Mouse (Mus musculus): ENCODE measurements around the gene Acsf3. TPM values are rescaled to one million over a fixed set of nuclear protein-coding genes. Genes with fewer than 3 reads are reported as not detected.

The Acsf3 gene
- polyA plus RNA-seq, 1 experiment from 2014 or later, result 10.7 TPM

DNA sequence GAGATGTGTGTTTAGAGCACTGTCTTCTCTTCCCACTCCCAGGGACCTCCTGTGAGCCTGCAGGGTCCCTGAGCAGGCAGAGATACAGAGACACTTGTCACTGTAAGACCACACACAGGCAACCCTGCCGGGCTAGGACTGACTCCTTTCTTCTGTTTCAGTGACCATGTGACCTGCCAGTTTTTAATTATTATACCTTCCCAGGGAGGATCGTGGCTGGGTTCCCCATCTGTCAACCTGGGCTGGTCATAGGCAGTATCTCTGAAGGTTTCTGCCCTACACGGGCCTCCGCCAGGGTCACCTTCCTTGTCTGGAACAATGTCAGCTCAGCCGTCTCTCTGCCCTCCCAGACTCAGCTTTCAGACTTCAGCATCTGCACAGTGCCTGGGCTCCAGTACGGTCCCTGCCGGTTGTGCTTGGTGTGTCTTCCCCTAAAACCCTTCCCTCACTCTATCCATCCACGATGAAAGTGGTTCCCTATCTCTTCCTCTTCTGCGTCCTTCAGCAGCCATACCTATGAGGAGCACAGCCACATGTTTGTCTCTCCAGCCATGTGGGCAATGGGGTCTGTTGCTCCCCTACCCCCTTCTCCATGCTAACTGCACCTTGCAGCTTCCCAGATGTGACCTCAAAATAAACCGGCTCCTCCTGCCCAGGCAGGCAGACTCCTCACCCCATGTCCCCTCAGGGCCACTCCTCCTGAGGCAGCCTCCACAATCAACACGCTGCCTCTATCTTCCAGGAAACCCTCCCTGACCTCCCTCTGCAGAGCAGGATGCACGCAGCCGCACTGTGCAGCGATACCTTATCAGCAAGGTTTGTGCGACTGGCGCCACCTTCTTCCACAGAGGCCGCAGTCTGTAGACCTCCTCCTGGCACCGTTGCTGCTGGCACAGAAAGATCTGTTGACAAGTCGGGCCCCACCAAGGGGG, 39.5 kb upstream of the Acsf3 start:
- Histone ChIP-seq H3K4me1 (ENCODE audit: insufficient read depth) (peaks cover 19% of the 10 kb centered on the region), H3K27me3 (ENCODE audit: insufficient read depth, low read length) (peaks cover 18% of the 10 kb centered on the region), H3K27ac (ENCODE audit: low read depth) (no peak overlapping the region), H3K36me3 (replicated peaks; ENCODE audit: insufficient read depth, low read length) (no peaks in the 10 kb centered on the region), H3K9me3 (ENCODE audit: low read length) (no peaks in the 10 kb centered on the region), H3K4me2 (ENCODE audit: low read depth, low read length) (peak overlapping the region; percentile 41), H3K9ac (replicated peaks) (no peak overlapping the region), H3K4me3 (ENCODE audit: low read depth, low read length) (no peak overlapping the region)
- 23% methylated on average over 19 of the region's 19 CpGs for WGBS (ENCODE audit: insufficient replicate concordance)
- ATAC-seq, result peak; percentile 80
- DNase-seq, result peak; percentile 55
- peak; percentile 73 for TF ChIP-seq EP300 (IDR thresholded peaks at IDR 0.05; ENCODE audit: low read depth)
- peak; percentile 34 for TF ChIP-seq CTCF (IDR thresholded peaks at IDR 0.05; ENCODE audit: low read depth)

DNA sequence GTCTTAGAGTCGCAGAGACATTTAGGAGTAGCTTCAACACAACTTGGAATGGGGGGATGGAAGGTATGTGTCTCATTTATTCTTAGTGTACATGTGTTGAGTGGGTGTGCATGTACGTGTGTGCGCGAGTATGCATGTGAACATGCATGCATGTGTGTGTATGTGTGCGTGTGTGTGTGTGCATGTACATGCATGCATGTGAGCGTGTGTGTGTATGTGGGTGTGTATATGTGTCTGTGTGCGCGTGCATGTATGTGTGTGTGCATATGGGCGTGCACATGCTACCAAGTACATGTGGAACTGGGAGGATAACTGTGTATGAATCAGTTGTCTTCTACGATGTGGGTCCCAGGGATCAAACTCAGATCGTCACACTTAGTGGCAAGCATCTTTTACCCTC, 38.7 kb upstream of the Acsf3 start:
- Histone ChIP-seq H3K27me3 (ENCODE audit: insufficient read depth, low read length) (peaks cover 22% of the 10 kb centered on the region), H3K27ac (ENCODE audit: low read depth) (no peak overlapping the region), H3K4me1 (ENCODE audit: insufficient read depth) (peaks cover 19% of the 10 kb centered on the region), H3K4me3 (ENCODE audit: low read depth, low read length) (no peak overlapping the region), H3K9ac (replicated peaks) (no peak overlapping the region), H3K36me3 (replicated peaks; ENCODE audit: insufficient read depth, low read length) (no peaks in the 10 kb centered on the region), H3K4me2 (ENCODE audit: low read depth, low read length) (peak overlapping the region; percentile 41), H3K9me3 (ENCODE audit: low read length) (no peaks in the 10 kb centered on the region)
- TF ChIP-seq CTCF (IDR thresholded peaks at IDR 0.05; ENCODE audit: low read depth) (no peak), EP300 (IDR thresholded peaks at IDR 0.05; ENCODE audit: low read depth) (no peak)
- ATAC-seq (no peak), DNase-seq (no peak)
- 77% methylated on average over 11 of the region's 11 CpGs for WGBS (ENCODE audit: insufficient replicate concordance)

DNA sequence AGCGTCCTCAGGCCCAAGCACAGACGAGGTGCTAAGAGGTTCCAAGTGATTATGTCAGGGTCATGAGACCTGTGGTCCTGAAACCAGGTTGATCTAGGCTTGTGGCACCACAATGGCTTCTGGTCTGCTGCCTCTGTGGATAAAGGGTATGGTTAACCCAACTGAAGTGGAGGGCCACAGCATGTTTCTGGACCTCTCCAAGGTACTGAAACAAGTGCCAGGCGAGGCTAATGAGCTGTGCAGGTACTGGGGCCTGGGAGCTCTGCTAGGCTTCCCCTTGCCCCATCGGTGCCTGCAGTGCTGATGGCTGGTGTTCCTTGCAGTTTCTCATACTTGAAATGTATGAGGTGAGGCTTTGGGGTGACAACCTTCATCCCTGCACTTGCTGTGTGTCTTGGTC, 38.2 kb upstream of the Acsf3 start:
- H3K9ac ChIP-seq (replicated peaks), result no peak overlapping the region
- no peaks in the 10 kb centered on the region for H3K36me3 ChIP-seq (replicated peaks; ENCODE audit: insufficient read depth, low read length)
- no peak overlapping the region for H3K27ac ChIP-seq (ENCODE audit: low read depth)
- no peak overlapping the region for H3K4me2 ChIP-seq (ENCODE audit: low read depth, low read length)
- ATAC-seq (no peak), DNase-seq (no peak)
- peaks cover 26% of the 10 kb centered on the region for H3K27me3 ChIP-seq (ENCODE audit: insufficient read depth, low read length)
- 50% methylated on average over 4 of the region's 4 CpGs for WGBS (ENCODE audit: insufficient replicate concordance)
- TF ChIP-seq CTCF (IDR thresholded peaks at IDR 0.05; ENCODE audit: low read depth) (no peak), EP300 (IDR thresholded peaks at IDR 0.05; ENCODE audit: low read depth) (no peak)
- H3K4me3 ChIP-seq (ENCODE audit: low read depth, low read length), result no peak overlapping the region
- peaks cover 19% of the 10 kb centered on the region for H3K4me1 ChIP-seq (ENCODE audit: insufficient read depth)
- no peaks in the 10 kb centered on the region for H3K9me3 ChIP-seq (ENCODE audit: low read length)

DNA sequence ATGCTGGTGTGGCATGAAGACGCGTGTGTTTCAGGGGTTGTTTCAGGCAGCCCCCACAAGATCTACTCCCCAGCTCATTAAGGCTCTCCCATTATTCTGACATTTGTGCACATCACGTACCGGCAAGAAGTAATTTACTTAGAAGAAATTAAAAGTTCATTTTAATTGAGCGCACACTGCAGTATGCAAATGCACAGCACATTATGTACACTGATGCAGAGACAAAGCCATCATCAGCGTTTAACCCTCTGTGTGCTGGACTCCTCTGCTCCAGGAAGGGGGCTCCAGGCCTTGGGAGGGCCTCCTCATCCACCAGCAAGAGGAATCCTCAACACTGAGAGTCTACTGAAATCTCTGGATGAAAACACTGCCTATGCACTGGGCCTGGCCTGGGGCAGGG, 37.4 kb upstream of the Acsf3 start:
- TF ChIP-seq CTCF (IDR thresholded peaks at IDR 0.05; ENCODE audit: low read depth) (no peak), EP300 (IDR thresholded peaks at IDR 0.05; ENCODE audit: low read depth) (no peak)
- Histone ChIP-seq H3K36me3 (replicated peaks; ENCODE audit: insufficient read depth, low read length) (no peaks in the 10 kb centered on the region), H3K4me1 (ENCODE audit: insufficient read depth) (peaks cover 19% of the 10 kb centered on the region), H3K27ac (ENCODE audit: low read depth) (no peak overlapping the region), H3K9ac (replicated peaks) (no peak overlapping the region), H3K9me3 (ENCODE audit: low read length) (no peaks in the 10 kb centered on the region), H3K4me2 (ENCODE audit: low read depth, low read length) (no peak overlapping the region), H3K27me3 (ENCODE audit: insufficient read depth, low read length) (peaks cover 33% of the 10 kb centered on the region), H3K4me3 (ENCODE audit: low read depth, low read length) (no peak overlapping the region)
- ATAC-seq, result no peak
- WGBS (ENCODE audit: insufficient replicate concordance), result 79% methylated on average over 6 of the region's 6 CpGs
- no peak for DNase-seq

DNA sequence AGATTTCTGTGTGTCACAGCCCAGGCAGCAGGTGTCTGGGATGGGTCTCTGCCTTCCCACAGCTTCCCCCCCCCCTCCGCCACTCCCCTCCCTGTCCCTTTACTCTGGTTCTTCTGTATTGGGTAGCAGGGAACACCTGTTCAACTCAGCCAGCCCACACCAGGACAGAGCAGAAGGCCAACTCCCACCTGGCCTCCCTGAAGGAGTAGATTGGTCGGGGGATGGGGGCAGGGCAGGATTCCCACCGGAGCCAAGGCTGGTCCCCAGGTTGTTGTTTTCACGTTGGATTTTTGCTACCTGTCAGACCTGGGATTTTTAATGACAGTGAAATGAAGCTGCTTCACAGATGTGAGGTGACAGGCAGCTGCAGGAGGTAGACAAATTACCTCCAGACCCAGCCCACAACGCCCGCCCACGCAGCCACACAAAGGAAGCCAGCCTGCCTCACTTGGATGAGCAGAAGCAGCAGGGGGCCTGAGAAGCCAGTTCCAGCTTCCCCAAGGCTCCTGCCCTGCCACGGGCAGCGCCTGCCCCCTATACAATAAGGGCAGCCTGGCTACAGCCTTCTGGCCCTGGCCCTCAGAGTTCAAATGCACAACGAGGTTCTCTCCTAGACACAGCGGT, 36.1 kb upstream of the Acsf3 start:
- Histone ChIP-seq H3K4me3 (ENCODE audit: low read depth, low read length) (no peak overlapping the region), H3K9ac (replicated peaks) (no peak overlapping the region), H3K9me3 (ENCODE audit: low read length) (no peaks in the 10 kb centered on the region), H3K27ac (ENCODE audit: low read depth) (no peak overlapping the region), H3K4me1 (ENCODE audit: insufficient read depth) (peaks cover 19% of the 10 kb centered on the region), H3K36me3 (replicated peaks; ENCODE audit: insufficient read depth, low read length) (no peaks in the 10 kb centered on the region), H3K4me2 (ENCODE audit: low read depth, low read length) (no peak overlapping the region), H3K27me3 (ENCODE audit: insufficient read depth, low read length) (peaks cover 38% of the 10 kb centered on the region)
- 32% methylated on average over 11 of the region's 11 CpGs for WGBS (ENCODE audit: insufficient replicate concordance)
- DNase-seq, result peak; percentile 52
- TF ChIP-seq CTCF (IDR thresholded peaks at IDR 0.05; ENCODE audit: low read depth) (no peak), EP300 (IDR thresholded peaks at IDR 0.05; ENCODE audit: low read depth) (no peak)
- ATAC-seq, result no peak

DNA sequence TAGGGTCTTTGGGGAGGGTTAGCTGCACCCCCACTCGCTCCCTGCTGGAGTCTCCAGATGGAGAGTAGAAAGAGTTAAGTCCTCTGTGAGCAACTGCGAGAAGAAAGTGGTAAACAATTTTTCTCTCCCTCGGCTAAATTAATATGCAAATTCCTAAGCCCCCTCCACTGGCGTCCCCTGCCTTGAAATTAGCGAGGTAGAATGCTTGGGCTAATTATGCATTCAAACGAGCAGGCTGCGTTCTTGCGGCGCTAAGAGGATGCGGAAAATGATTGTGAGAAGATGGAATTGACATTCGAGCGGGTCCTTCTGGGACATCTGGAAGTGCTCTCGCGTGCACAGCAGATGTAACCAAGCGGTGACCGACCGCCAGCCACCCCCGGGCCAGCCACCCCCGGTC, 32.8 kb upstream of the Acsf3 start:
- TF ChIP-seq EP300 (IDR thresholded peaks at IDR 0.05; ENCODE audit: low read depth), result no peak
- no peak for TF ChIP-seq CTCF (IDR thresholded peaks at IDR 0.05; ENCODE audit: low read depth)
- Histone ChIP-seq H3K27ac (ENCODE audit: low read depth) (no peak overlapping the region), H3K4me1 (ENCODE audit: insufficient read depth) (peaks cover 6% of the 10 kb centered on the region; the same call in 1 of the 2 replicates), H3K36me3 (replicated peaks; ENCODE audit: insufficient read depth, low read length) (no peaks in the 10 kb centered on the region), H3K9me3 (ENCODE audit: low read length) (no peaks in the 10 kb centered on the region), H3K4me3 (ENCODE audit: low read depth, low read length) (no peak overlapping the region), H3K9ac (replicated peaks) (no peak overlapping the region), H3K27me3 (ENCODE audit: insufficient read depth, low read length) (peaks cover 51% of the 10 kb centered on the region), H3K4me2 (ENCODE audit: low read depth, low read length) (no peak overlapping the region)
- 50% methylated on average over 19 of the region's 19 CpGs for WGBS (ENCODE audit: insufficient replicate concordance)
- no peak for ATAC-seq
- DNase-seq, result no peak

Measured in liver, postnatal 0 days (tissue).